Mouse (Mus musculus): Measurements from ENCODE around the gene Lhfp.

- TF ChIP-seq CTCF (IDR thresholded peaks at IDR 0.05; ENCODE audit: low read depth, low read length), result no peak
- no peak for TF ChIP-seq POLR2A (IDR thresholded peaks at IDR 0.05; ENCODE audit: borderline replicate concordance, low read depth, low read length)
These were observed 60.9 kb downstream of the Lhfp start for GRCm38 (mm10) chr3:53102131-53102756.
